In genomic region chr13:38503137-38503849, GRCm38 (mm10) we compare ENCODE assay signal across 9 mouse cellular contexts. TPM values are rescaled to one million over a fixed set of nuclear protein-coding genes. Genes with fewer than 3 reads are reported as not detected.
DNase-seq lines count a peak whose midpoint lies in the region; ATAC-seq lines count a peak whose summit lies in the region.
"Had no signal": no experiment of that assay in that cellular context is flagged by ENCODE, and none has a peak within 500 bp of the region (broad histone marks: within the 10 kb centered on the region; RNA-seq: fewer than 3 reads in every experiment).

No protein-coding gene starts in this region.

- H3K4me3 ChIP-seq in midbrain, embryonic 11.5 days (ENCODE audit: low read depth, low read length), result no peak overlapping the region
- H3K4me3 ChIP-seq: myocyte had no signal

- H3K36me3 ChIP-seq in midbrain, embryonic 11.5 days (ENCODE audit: control insufficient read depth, insufficient read depth, low read length), result peaks cover 12% of the 10 kb centered on the region

- no peak overlapping the region for H3K9ac ChIP-seq in midbrain, embryonic 11.5 days (ENCODE audit: low read length)

- peak; percentile 39 to 54; a peak in 2 of 4 replicates for ATAC-seq in hematopoietic stem cell, adult 5-6 weeks (replicated peaks in 1 of 2; ENCODE audit: insufficient read depth in 1 of 2, low FRiP score in 2 of 2, low TSS enrichment in 1 of 2, low read depth in 1 of 2, poor library complexity in 2 of 2, severe bottlenecking in 2 of 2)
- no peak for ATAC-seq in midbrain, embryonic 11.5 days (ENCODE audit: low FRiP score)

- H3K9me3 ChIP-seq in midbrain, embryonic 11.5 days (ENCODE audit: control insufficient read depth, low read length), result no peaks in the 10 kb centered on the region

- DNase-seq in ovary, postnatal 36 days (ENCODE audit: low spot score), result peak; percentile 37
- no peak for DNase-seq in ovary, postnatal 14 days (ENCODE audit: low spot score)
- DNase-seq in adipocyte (ENCODE audit: low spot score), result peak; percentile 20
- peak; percentile 91 to 92 for DNase-seq in spleen, postnatal 36 days (ENCODE audit: low spot score in 2 of 2)
- DNase-seq in midbrain, embryonic 11.5 days (ENCODE audit: low spot score, missing footprints), result no peak
- no peak for DNase-seq in c-Kit-positive CD71-positive TER-119-positive erythroid progenitor cells, embryonic 14.5 days (ENCODE audit: low spot score)
- DNase-seq in layer of hippocampus, postnatal 14 days (ENCODE audit: low spot score in 2 of 2), result no peak

- no peaks in the 10 kb centered on the region for H3K27me3 ChIP-seq in midbrain, embryonic 11.5 days (ENCODE audit: control insufficient read depth, insufficient read depth, low read length)

- WGBS in midbrain, embryonic 11.5 days, result 92% methylated on average over 14 of the region's 14 CpGs

- H3K4me2 ChIP-seq in midbrain, embryonic 11.5 days, result no peak overlapping the region

- no peak overlapping the region for H3K27ac ChIP-seq in midbrain, embryonic 11.5 days (ENCODE audit: low read depth, low read length)

- H3K4me1 ChIP-seq in midbrain, embryonic 11.5 days (ENCODE audit: control insufficient read depth, insufficient read depth, low read length), result no peaks in the 10 kb centered on the region

RNA-seq across cellular contexts. Expression of gene Txndc5, which starts 25.3 kb away (rescaled TPM):
- 28.0 and 44.1 TPM in 2 replicates for total RNA-seq in hematopoietic stem cell, adult 5-6 weeks (2017)
- 120 and 125 TPM in 2 replicates for polyA plus RNA-seq in midbrain, embryonic 11.5 days (2014; fragmentation: Nextera tagmentation; extraction: Ambion mirVana)
- total RNA-seq in layer of hippocampus, postnatal 14 days (2021), result 10 to 100 TPM; 43.3 to 43.8 TPM

Comparison
In these comparisons a context has a peak if more than half of its experiments do, and no peak if none do; other contexts are left out.
1. DNase-seq: peak in ovary, postnatal 36 days (single experiment), adipocyte (single experiment) and spleen, postnatal 36 days (2 of 2); none in ovary, postnatal 14 days (single experiment), midbrain, embryonic 11.5 days (single experiment), c-Kit-positive CD71-positive TER-119-positive erythroid progenitor cells, embryonic 14.5 days (single experiment) and layer of hippocampus, postnatal 14 days (0 of 2).